Mouse (Mus musculus) 3T3-L1 (cell line): ENCODE measurements around the gene Gcnt3.

ENCODE experiments used
- DNase-seq: peaks from one replicate; pipeline ENCODE4 v3.0.0-alpha.2; 2015; ENCODE audit warnings: low read depth, low spot score

Gcnt3 gene

GRCm38 (mm10) chr9:70037988-70038387 is at the start of gene Gcnt3:
Gcnt3 (minus strand) TSS chr9:70038088.
- DNase-seq: no peak

GRCm38 (mm10) chr9:70087379-70087778 is 49.5 kb upstream of the Gcnt3 start:
- DNase-seq: no peak

GRCm38 (mm10) chr9:70086091-70086490 is 48.2 kb upstream of the Gcnt3 start:
- no peak for DNase-seq

GRCm38 (mm10) chr9:70084107-70084506 is 46.2 kb upstream of the Gcnt3 start:
- DNase-seq: peak; percentile 67

GRCm38 (mm10) chr9:70082357-70083204 is 44.7 kb upstream of the Gcnt3 start:
- no peak for DNase-seq

GRCm38 (mm10) chr9:70081767-70082166 is 43.9 kb upstream of the Gcnt3 start:
- peak; percentile 55 for DNase-seq

- peak; percentile 84 for DNase-seq
Measured at GRCm38 (mm10) chr9:70080976-70081375, 43.1 kb upstream of the Gcnt3 start.

- DNase-seq: peak; percentile 80
Measured at GRCm38 (mm10) chr9:70080027-70080800, 42.3 kb upstream of the Gcnt3 start.

- no peak for DNase-seq
Measured at GRCm38 (mm10) chr9:70078034-70078433, 40.1 kb upstream of the Gcnt3 start.

GRCm38 (mm10) chr9:70077170-70077569 is 39.3 kb upstream of the Gcnt3 start:
- DNase-seq: no peak

- DNase-seq: no peak
Measured at GRCm38 (mm10) chr9:70072387-70072786, 34.5 kb upstream of the Gcnt3 start.

- DNase-seq: no peak
Measured at GRCm38 (mm10) chr9:70069961-70070435, 32.1 kb upstream of the Gcnt3 start.

GRCm38 (mm10) chr9:70067497-70067896 is 29.6 kb upstream of the Gcnt3 start:
- no peak for DNase-seq

- no peak for DNase-seq
Measured at GRCm38 (mm10) chr9:70062012-70062411, 24.1 kb upstream of the Gcnt3 start.

- peak; percentile 73 for DNase-seq
Measured at GRCm38 (mm10) chr9:70053411-70053810, 15.5 kb upstream of the Gcnt3 start.

- no peak for DNase-seq
Measured at GRCm38 (mm10) chr9:70052730-70053129, 14.8 kb upstream of the Gcnt3 start.

GRCm38 (mm10) chr9:70049839-70050238 is 12.0 kb upstream of the Gcnt3 start:
- peak; percentile 78 for DNase-seq

- DNase-seq: no peak
Measured at GRCm38 (mm10) chr9:70049416-70049783, 11.5 kb upstream of the Gcnt3 start.

GRCm38 (mm10) chr9:70048751-70049415 is 11.0 kb upstream of the Gcnt3 start:
- DNase-seq: peak; percentile 85

- DNase-seq: peak; percentile 56
Measured at GRCm38 (mm10) chr9:70048280-70048679, 10.4 kb upstream of the Gcnt3 start.

GRCm38 (mm10) chr9:70047839-70048238 is 10.0 kb upstream of the Gcnt3 start:
- peak; percentile 93 for DNase-seq

GRCm38 (mm10) chr9:70046255-70046654 is 8.4 kb upstream of the Gcnt3 start:
- no peak for DNase-seq
